Mouse (Mus musculus) thymus, postnatal 0 days (tissue): ENCODE data around the gene Ppat. TPM values are rescaled to one million over a fixed set of nuclear protein-coding genes. Genes with fewer than 3 reads are reported as not detected.
"Not testable (repeated sequence)": the region's sequence is repeated elsewhere in the genome, so short reads cannot be mapped to it uniquely, and the experiment has no call there.

ENCODE experiments used
- DNase-seq: peaks from one replicate; pipeline ENCODE4 v3.0.0-alpha.2; 2015; ENCODE audit warnings: low spot score
- polyA plus RNA-seq: library from polyadenylated mRNA; unstranded; fragments of >200 nt; fragmentation: Nextera tagmentation; extraction: Ambion mirVana; gene quantifications from 2 replicates; pipeline ENCODE4 v1.2.1, GENCODE M21; 2015

Ppat gene
- polyA plus RNA-seq, 1 experiment from 2014 or later = 41.7 TPM

- peak; percentile 21 for DNase-seq
Measured at GRCm38 (mm10) chr5:76950343-76951105, 854 bp downstream of the Ppat start.

GRCm38 (mm10) chr5:76947758-76948157, 3.6 kb downstream of the Ppat start:
- no peak for DNase-seq

- no peak for DNase-seq
Measured at GRCm38 (mm10) chr5:76947142-76947541, 4.2 kb downstream of the Ppat start.

GRCm38 (mm10) chr5:76945678-76946033, 5.7 kb downstream of the Ppat start:
- DNase-seq = no peak

GRCm38 (mm10) chr5:76944965-76945677, 6.3 kb downstream of the Ppat start:
- DNase-seq = no peak

GRCm38 (mm10) chr5:76942505-76942904, 8.9 kb downstream of the Ppat start:
- DNase-seq = no peak

GRCm38 (mm10) chr5:76941975-76942374, 9.4 kb downstream of the Ppat start:
- DNase-seq = no peak

- DNase-seq = no peak
Measured at GRCm38 (mm10) chr5:76939717-76940116, 11.7 kb downstream of the Ppat start.

GRCm38 (mm10) chr5:76929180-76929877, 22.0 kb downstream of the Ppat start:
- DNase-seq = no peak

- no peak for DNase-seq
Measured at GRCm38 (mm10) chr5:76928124-76928832, 23.1 kb downstream of the Ppat start.

GRCm38 (mm10) chr5:76924296-76924695, 27.1 kb downstream of the Ppat start:
- DNase-seq = no peak

- DNase-seq = no peak
Measured at GRCm38 (mm10) chr5:76923428-76923827, 27.9 kb downstream of the Ppat start.

- no peak for DNase-seq
Measured at GRCm38 (mm10) chr5:76922833-76923232, 28.5 kb downstream of the Ppat start.

- DNase-seq = not testable (repeated sequence)
Measured at GRCm38 (mm10) chr5:76912522-76912921, 38.9 kb downstream of the Ppat start.

GRCm38 (mm10) chr5:76910807-76911206, 40.6 kb downstream of the Ppat start:
- no peak for DNase-seq

GRCm38 (mm10) chr5:76906155-76906499, 45.3 kb downstream of the Ppat start:
- no peak for DNase-seq

GRCm38 (mm10) chr5:76905405-76906154, 45.8 kb downstream of the Ppat start, which contains the start of gene Aasdh:
Gene Aasdh (minus strand): TSS chr5:76905514.
- peak; percentile 97 for DNase-seq

- peak; percentile 2 for DNase-seq
Measured at GRCm38 (mm10) chr5:76904713-76905404, 46.5 kb downstream of the Ppat start.

- DNase-seq = no peak
Measured at GRCm38 (mm10) chr5:76902131-76902530, 49.2 kb downstream of the Ppat start.

GRCm38 (mm10) chr5:76893084-76893483, 58.3 kb downstream of the Ppat start:
- DNase-seq = no peak
